Mouse (Mus musculus) lung, postnatal 25 days (tissue): ENCODE results near the gene Smyd3.

Source experiments
- DNase-seq: peaks from one replicate; pipeline ENCODE4 v3.0.0; 2022; ENCODE audit warnings: low spot score

The Smyd3 gene

GRCm38 (mm10) chr1:179060113-179060955 is 457.5 kb downstream of the Smyd3 start:
- DNase-seq: no peak

DNA sequence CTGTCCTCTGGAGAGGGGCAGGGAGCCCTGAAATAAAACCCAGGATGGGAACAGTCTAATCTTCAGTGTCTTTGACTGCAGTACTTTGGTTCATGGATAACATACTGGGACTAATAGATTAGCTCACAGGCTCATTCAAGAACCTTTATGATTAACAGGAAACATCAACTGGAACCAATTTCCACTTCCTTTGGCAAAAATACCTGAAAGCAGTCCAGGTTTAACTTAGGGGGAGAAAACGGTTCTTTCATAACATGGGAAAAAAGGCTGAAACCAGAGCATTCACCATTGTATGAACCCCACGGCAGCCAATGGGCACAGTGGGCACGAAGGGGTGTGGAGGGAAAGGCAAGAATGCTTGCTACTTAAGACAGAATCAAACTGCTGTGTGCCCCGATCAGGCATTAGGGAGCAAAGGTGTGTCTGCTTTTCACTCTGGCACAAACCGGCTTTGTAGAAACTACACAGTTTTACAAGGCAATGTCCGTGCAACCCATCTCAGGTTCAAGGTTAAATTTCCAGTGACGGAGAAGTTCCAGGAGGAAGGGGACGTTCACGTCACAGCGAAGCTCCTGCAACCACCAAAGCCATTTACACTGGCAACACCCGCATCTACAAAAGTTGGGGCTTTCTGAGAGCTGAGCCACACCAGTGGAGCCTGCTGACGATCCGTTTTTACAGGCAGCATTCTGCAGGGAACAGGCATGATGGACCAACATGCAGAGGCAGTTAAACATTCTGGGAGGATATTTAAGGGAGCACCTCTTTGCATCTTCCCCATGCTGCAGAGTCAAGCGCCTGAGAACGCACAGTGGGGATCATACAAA is 458.3 kb downstream of the Smyd3 start:
- no peak for DNase-seq

- DNase-seq: no peak
Measured at GRCm38 (mm10) chr1:179058675-179059074, 459.2 kb downstream of the Smyd3 start.

GRCm38 (mm10) chr1:179055760-179056159 is 462.1 kb downstream of the Smyd3 start:
- no peak for DNase-seq

GRCm38 (mm10) chr1:179054385-179055116 is 463.3 kb downstream of the Smyd3 start:
- DNase-seq: no peak

DNA sequence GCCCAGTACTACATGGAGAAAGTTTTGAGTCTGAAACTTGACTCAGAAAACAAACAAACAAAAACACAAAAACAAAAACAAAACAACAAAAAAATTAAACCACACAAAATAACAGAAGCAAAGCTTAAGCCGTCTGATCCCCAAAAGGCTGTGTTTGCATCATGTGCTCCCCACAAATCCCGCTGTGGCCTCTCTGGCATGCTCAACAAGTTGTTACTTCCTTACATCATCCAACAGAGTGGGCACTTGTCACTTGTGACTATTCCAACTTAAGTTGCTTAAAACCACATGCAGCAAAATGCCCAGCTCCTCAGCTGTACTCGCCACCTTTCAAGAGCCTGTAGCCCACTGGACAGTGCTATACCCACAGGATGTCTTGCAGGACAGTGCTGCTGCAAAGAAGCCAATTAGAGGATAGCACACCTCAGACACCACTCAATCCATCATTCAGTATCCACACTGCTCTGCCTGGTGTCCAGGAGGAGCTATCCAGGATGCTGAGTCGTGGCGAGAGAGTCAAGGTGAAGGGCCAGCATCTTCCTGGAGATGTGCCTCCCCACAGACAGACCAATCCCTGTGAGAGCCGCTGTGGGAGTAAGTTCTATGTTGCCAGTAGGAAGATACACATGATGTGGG is 465.2 kb downstream of the Smyd3 start:
- DNase-seq: no peak

GRCm38 (mm10) chr1:179047931-179048596 is 469.8 kb downstream of the Smyd3 start:
- no peak for DNase-seq

DNA sequence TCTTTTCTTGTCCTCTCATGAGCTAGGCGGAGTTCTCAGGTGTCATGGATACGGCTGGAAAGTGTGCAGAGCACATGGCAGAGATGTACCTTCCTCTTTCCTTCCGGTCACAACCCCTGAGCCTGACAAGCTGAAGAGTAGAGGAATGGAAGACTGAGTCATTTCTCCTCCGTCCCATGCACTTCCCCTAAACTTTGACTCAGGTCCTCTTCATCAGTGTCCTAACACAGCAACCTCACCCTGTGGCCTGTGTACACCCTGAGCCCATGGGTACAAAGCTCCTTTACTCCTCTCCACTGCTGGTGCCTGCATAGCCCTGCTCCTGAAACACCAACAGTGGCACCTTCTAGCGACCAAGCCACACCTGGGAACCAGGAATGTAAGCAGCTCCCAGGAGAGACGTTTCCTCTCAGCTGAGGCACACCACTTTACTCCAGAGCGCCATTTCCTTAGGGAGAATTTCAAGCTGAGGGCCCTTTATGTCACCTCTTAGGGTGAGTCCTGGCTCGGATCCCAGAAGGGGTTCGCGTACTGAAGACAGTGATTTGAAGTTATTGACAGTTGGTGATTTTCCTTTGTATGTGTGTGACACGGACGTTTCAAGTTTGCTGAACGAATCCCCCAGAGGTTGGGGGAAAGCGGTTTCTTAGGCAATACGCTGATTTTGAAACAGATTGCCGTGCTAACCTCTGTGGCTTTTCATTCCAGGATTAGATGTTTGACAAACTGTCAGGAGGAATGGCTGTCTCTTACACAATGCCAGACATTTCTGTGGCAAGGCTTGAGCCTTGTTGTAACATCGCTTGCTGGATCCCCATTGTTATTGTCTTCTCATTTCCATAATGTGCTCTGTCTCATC is 471.8 kb downstream of the Smyd3 start:
- DNase-seq: peak; percentile 32

DNA sequence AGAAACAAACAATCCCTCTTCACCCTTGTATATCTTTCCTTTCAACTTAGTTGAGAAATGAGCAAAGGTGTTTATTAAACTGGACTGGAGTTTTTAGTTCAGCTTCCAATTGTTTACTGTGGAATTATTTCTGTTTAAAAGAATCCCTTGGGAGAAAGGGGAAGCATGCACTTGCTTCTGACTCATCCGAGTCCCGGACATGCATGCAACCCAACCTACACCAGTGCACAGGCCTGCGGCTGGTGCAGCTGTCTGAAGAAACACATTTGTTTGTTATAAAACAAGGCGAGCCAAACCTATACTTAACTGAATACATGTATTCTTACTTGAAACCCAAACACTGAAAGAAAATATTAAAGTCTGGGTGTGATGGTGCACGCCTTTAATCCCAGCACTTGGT is 473.7 kb downstream of the Smyd3 start:
- DNase-seq: no peak

DNA sequence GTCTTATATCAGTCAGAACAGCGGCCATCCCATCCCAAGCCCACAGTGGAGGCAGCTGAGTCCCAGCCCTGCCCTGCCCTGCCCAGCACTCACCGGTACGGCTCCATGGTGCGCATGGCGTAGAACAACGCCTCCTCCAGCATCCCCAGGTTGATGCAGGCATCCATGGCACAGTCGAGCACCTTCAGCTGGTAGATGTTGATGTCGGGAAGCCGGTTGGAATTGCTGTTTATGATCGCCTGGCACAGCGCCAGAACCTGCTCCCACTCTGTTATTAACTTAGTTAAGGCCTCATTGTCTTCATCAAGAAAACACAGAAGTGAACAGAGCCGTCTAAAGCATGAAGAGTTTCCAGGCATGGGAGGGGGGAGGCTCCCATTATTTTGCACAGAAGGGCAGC is 474.2 kb downstream of the Smyd3 start:
- DNase-seq: no peak

- DNase-seq: peak; percentile 8
Measured at GRCm38 (mm10) chr1:179041905-179042337, 475.9 kb downstream of the Smyd3 start.

- no peak for DNase-seq
Measured at GRCm38 (mm10) chr1:179041231-179041904, 476.5 kb downstream of the Smyd3 start.

GRCm38 (mm10) chr1:179038801-179039200 is 479.0 kb downstream of the Smyd3 start:
- no peak for DNase-seq

DNA sequence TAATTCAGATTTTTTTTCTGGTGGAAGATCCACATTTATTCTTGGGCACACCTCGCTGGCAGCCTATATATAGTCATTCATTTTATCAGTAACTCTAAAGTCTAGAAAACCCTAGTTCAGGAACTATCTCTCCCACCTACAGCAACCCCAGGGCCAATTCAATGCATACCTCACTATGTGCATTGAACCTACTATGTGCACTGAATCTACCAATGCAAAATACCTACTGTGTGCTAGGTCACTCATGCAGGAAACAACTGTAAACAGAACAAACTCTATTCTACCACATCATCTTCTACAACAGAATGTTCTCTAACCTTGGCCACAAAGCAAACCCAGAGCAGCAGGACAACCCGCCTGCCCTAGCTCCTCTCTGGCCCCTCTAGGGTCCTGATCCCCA is 484.9 kb downstream of the Smyd3 start:
- no peak for DNase-seq

GRCm38 (mm10) chr1:179031581-179031980 is 486.3 kb downstream of the Smyd3 start:
- DNase-seq: no peak

- DNase-seq: no peak
Measured at GRCm38 (mm10) chr1:179026614-179027013, 491.2 kb downstream of the Smyd3 start.

DNA sequence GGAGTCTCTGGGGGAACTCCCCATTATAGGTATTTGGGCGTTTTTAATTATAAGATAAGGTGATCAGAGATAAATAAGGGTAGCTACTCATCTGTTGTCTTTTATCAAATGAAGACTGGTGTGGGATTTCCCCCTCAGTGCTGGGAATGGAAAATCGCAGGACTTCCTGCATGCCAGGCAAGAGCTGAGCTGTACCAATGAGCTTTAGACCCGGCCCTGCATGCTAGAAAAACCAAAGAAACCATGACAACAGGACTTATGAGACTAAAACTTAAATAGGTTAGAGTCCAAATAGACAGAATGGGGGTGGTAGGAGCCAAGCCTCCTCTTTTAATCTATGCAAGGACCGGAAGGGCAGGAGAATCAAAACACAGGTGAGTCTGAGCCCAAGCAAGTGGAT is 492.7 kb downstream of the Smyd3 start:
- no peak for DNase-seq

- DNase-seq: no peak
Measured at GRCm38 (mm10) chr1:179023486-179023885, 494.4 kb downstream of the Smyd3 start.

GRCm38 (mm10) chr1:179017428-179017827 is 500.4 kb downstream of the Smyd3 start:
- DNase-seq: no peak

DNA sequence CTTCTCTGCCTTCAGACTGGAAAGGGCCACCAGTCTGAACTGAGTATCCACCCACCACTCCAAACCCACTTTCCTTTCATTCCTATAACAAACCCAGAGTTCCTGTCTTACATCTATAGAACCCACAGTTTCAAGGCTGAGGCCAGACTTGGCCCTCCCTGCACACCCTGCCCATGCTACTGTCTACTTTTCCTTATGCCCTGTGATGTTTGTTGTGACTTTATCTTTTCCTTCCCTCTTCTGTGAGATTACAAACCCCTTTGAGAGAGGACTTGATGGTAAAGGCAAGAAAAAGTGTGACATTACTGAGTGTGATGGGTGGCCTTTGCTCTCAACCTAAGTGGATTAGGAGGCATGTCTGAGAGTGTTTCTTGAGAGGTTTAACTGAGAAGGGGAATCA is 504.8 kb downstream of the Smyd3 start:
- no peak for DNase-seq
